Mouse (Mus musculus) heart, embryonic 11.5 days (tissue): ENCODE measurements at regions not wholly inside any gene's neighbourhood (a gene's known extent, or its start where the extent isn't known, plus 50 kb on each side); places are given as distances from the start of the nearest gene placed in this dataset.
"Not testable (repeated sequence)": the region's sequence is repeated elsewhere in the genome, so short reads cannot be mapped to it uniquely, and the experiment has no call there.

Source experiments
- ATAC-seq: fragments of 200-750 bp; cut with Nextera tagmentation; replicated peaks from 2 replicates; pipeline ENCODE4 v1.8.0; 2017; ENCODE audit warnings: moderate library complexity; ENCODE audit not compliant: insufficient number of reproducible peaks, low FRiP score, low TSS enrichment
- H3K27ac ChIP-seq: fragments of 300-500 bp; sonication (generic); 2 replicates; pipeline ENCODE4 v1.5.1; 2014; ENCODE audit warnings: mild to moderate bottlenecking, low read depth, low read length
- H3K27me3 ChIP-seq: fragments of 300-500 bp; sonication (generic); 2 replicates; pipeline ENCODE4 v1.6.1; 2014; ENCODE audit warnings: mild to moderate bottlenecking, low read length, mixed read lengths; ENCODE audit not compliant: control insufficient read depth, insufficient read depth
- H3K36me3 ChIP-seq: fragments of 300-500 bp; sonication (generic); 2 replicates; pipeline ENCODE4 v1.6.1; 2014; ENCODE audit warnings: mild to moderate bottlenecking, low read length, moderate library complexity, mixed read lengths; ENCODE audit not compliant: control insufficient read depth, insufficient read depth
- H3K4me1 ChIP-seq: fragments of 300-500 bp; sonication (generic); 2 replicates; pipeline ENCODE4 v1.6.1; 2014; ENCODE audit warnings: low read length; ENCODE audit not compliant: control insufficient read depth, insufficient read depth
- H3K4me2 ChIP-seq: fragments of 300-500 bp; sonication (generic); 2 replicates; pipeline ENCODE4 v1.6.1; 2014; ENCODE audit warnings: mild to moderate bottlenecking, moderate library complexity
- H3K4me3 ChIP-seq: fragments of 300-500 bp; sonication (generic); 2 replicates; pipeline ENCODE4 v1.5.1; 2014; ENCODE audit warnings: low read depth, low read length
- H3K9ac ChIP-seq: fragments of 300-500 bp; sonication (generic); 2 replicates; pipeline ENCODE4 v1.6.1; 2014; ENCODE audit warnings: mild to moderate bottlenecking, low read depth, low read length, moderate library complexity
- H3K9me3 ChIP-seq: fragments of 300-500 bp; sonication (generic); replicated peaks from 2 replicates; pipeline ENCODE4 v1.6.1; 2016; ENCODE audit warnings: low read length; ENCODE audit not compliant: control insufficient read depth
- WGBS: fragments of 180-500 bp; shearing (Covaris S2); extraction: QIAGEN DNeasy Blood & Tissue Kit; methylation state at CpG from one replicate; pipeline ENCODE4 v1.1.7; 2014; ENCODE audit not compliant: insufficient replicate concordance; 5-methylcytosine and 5-hydroxymethylcytosine counted together

DNA sequence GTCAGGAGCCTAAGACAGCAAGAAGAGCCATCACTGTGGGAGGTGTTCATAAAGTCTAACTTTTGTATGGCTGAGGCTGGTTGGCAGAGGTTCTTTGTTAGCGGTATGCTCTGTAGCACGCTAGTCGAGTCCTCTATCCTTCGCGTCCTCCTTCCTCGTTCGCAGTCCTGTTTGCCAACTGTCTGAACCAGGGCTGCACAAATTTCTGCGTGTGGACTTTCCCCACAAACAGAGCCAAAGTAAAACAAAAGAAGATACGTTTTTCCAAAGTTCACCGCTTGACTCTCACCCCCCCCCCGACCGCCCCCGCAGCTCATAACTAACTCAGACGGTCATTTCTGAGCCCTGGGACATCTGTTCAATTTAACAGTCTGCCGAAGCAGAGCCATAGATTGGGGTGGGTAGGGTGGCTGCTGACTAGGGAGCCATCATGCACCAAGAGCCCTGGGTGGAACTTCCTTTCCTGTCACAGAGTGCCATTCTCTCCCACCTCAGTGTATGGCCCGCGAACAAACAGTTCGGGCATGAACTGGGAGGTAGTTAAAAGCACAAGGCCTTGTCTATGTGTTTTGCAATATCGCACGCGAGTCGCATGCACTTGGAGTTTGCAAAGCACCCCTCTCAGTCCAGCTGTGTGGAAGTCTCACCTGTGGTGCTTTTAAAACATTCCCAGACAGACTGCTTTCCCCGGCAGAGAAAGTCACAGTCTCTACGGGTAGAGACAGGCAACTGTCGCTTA lies 63.0 kb upstream of the Map3k1 start:
- Histone ChIP-seq H3K4me3 (no peak overlapping the region), H3K36me3 (no peaks in the 10 kb centered on the region), H3K27me3 (no peaks in the 10 kb centered on the region; the same call in 1 of the 2 replicates), H3K27ac (no peak overlapping the region), H3K4me1 (peaks cover 22% of the 10 kb centered on the region), H3K9ac (no peak overlapping the region), H3K4me2 (no peak overlapping the region), H3K9me3 (no peaks in the 10 kb centered on the region)
- WGBS: 91% methylated on average over 25 of the region's 25 CpGs
- ATAC-seq: no peak

DNA sequence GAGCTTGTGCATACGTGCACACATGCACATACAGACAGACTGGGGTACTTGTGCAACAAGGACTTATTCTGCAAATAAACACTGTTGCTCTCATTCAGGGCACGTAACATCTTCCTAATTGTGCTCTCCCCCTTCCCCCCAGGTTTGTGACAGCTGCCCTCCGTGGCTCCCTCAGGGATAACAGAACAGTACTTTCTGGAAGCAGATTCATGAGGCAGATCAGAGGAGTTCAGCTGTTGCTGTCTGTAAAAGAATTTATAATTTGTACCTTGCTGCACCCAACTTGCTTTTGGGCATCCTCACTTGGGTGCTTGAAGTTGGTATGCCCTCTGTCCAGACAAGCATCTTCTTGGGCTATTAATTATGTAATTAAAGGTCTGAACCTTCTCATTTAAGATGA lies 65.5 kb upstream of the Map3k1 start:
- 82% methylated on average over 3 of the region's 3 CpGs for WGBS
- ATAC-seq: no peak
- no peak overlapping the region for H3K4me3 ChIP-seq

DNA sequence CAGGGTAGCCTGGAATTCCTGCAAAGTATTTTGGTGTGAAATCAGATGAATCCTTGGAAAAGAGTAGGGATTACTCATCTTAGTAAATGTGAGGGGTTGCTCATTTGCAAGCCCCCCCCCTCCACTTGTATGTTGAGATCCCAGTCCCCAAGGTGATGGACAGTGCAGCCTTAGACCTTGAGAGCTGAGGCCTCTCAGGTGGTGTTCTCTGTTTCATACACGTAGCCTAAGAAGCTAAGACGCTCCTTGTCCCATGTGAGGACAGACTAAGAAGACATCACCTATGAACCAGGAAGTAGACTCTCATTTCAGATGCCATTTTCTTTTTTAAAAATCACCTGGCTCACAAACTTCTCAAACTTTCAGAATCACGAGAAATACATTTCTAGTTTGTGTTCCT lies 67.6 kb upstream of the Map3k1 start:
- H3K36me3 ChIP-seq: no peaks in the 10 kb centered on the region
- H3K4me2 ChIP-seq: no peak overlapping the region
- H3K4me1 ChIP-seq: no peaks in the 10 kb centered on the region
- H3K9ac ChIP-seq: no peak overlapping the region
- H3K27me3 ChIP-seq: no peaks in the 10 kb centered on the region
- no peak overlapping the region for H3K27ac ChIP-seq
- no peak for ATAC-seq
- no peak overlapping the region for H3K4me3 ChIP-seq
- WGBS: 70% methylated on average over 3 of the region's 3 CpGs
- no peaks in the 10 kb centered on the region for H3K9me3 ChIP-seq

More for the DNA sequence above, 65.5 kb upstream of the Map3k1 start:
- no peak overlapping the region for H3K9ac ChIP-seq
- H3K9me3 ChIP-seq: no peaks in the 10 kb centered on the region
- H3K27ac ChIP-seq: no peak overlapping the region
- H3K36me3 ChIP-seq: no peaks in the 10 kb centered on the region
- H3K4me2 ChIP-seq: no peak overlapping the region
- no peaks in the 10 kb centered on the region; the same call in 1 of the 2 replicates for H3K27me3 ChIP-seq
- peaks cover 8% of the 10 kb centered on the region for H3K4me1 ChIP-seq

DNA sequence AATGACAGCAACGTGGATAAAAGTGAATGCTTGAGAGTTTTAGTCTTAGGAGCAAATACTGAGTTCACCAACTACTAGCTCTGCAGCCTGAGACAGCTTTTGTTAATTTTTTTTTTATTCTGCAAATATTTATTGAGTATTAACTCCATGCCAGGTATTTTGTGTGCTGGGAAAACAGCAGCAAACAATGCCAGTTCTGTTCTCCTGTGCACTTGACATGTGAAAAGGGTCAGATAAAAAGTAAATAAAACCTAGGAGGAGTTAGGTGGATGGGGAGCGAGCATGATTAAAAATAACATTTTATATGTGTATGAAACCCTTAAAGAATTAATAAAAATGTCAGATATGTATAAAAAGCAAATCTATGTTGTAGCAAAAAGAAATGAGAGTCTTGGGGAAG lies 68.1 kb upstream of the Map3k1 start:
- H3K4me1 ChIP-seq: no peaks in the 10 kb centered on the region
- H3K4me3 ChIP-seq: no peak overlapping the region
- 76% methylated on average over 2 of the region's 2 CpGs for WGBS
- no peaks in the 10 kb centered on the region for H3K9me3 ChIP-seq
- H3K27ac ChIP-seq: no peak overlapping the region
- no peak for ATAC-seq
- H3K4me2 ChIP-seq: no peak overlapping the region
- no peaks in the 10 kb centered on the region for H3K36me3 ChIP-seq
- no peak overlapping the region for H3K9ac ChIP-seq
- no peaks in the 10 kb centered on the region for H3K27me3 ChIP-seq

DNA sequence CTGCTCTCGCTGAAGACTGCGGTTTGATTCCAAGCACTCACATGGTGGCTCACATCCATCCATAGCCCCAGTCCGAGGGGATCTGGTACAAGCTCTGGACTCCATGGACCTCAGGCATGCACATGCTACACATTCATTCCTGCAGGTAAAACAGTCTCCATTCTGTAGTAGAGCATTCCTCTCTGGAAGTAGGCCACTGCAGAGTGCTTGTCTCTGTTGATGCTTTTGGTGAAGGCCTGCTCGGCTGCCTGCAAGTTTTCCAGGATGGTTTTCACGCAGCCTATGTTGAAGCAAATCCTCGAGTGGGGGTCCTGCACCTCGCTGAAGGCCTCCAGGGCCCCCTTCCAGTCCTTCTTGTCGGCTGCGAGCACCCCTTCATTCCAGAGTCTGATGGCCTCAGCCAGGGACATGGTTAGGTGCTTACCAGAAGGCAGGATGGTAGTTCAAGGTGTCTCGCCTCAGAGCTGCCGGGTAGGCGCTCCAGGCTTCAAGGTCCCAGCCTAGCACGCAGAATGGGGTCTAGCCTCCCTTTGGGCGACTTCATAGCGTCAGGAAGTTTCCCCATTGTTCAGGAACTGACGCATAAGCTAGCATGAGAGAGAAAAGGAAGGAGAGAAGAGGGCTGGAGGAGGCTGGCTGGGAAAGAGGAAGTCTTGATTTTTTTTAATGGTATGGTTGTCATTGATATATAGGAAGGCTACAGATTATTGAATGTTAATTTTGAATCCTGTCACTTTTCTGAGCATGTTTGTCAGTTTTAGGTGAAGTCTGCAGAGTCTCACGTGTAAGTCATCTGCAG lies 75.2 kb upstream of the Map3k1 start:
- H3K27ac ChIP-seq, H3K9me3 ChIP-seq, H3K9ac ChIP-seq, H3K4me2 ChIP-seq, H3K36me3 ChIP-seq, ATAC-seq, H3K4me3 ChIP-seq, H3K27me3 ChIP-seq, H3K4me1 ChIP-seq: not testable (repeated sequence)
- WGBS: 79% methylated on average over 17 of the region's 17 CpGs

DNA sequence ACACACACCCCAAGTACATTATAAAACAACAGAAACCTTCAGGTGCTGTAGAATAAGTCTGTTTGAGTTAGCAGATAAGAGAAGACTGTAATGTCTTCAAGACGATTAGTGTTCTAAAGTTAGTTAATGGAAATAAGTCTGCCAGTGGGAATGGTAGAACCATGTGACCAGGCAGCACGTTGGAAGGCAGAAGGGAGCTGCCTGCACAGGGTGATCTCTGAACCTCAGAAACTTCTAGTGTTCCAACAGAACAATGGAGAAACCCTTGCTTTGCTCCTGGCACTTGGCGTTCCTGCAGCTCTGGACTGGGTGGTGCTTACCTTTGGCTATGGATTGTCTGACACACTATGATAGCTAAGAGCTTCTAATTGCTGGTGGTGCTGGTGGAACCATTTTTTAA lies 82.0 kb upstream of the Map3k1 start:
- H3K27me3 ChIP-seq: no peaks in the 10 kb centered on the region
- WGBS: 62% methylated on average over 3 of the region's 3 CpGs
- ATAC-seq: no peak
- H3K4me3 ChIP-seq: no peak overlapping the region
- H3K9ac ChIP-seq: no peak overlapping the region
- no peak overlapping the region for H3K4me2 ChIP-seq
- no peaks in the 10 kb centered on the region for H3K36me3 ChIP-seq
- peaks cover under 1% of the 10 kb centered on the region; the same call in 1 of the 2 replicates for H3K4me1 ChIP-seq
- no peaks in the 10 kb centered on the region for H3K9me3 ChIP-seq
- no peak overlapping the region for H3K27ac ChIP-seq

DNA sequence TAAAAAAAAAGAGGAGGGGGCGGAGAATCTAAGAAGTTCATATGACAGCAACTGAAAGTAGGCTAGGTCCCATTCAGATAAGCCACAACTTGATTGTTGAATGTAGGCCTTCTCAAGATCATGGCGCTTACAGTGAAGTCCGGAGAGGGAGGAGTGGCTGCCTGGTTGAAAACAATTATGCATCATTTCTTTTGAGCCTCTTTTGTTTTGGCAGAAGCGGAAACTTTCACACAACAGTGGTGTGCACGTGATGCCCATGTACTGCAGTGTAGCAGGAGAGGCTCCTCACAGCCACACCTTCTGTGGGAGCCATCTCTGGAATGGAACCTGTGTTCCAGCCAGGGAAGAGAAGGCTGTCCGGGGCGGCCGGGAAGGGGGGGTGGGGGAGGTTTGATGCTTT lies 83.3 kb upstream of the Map3k1 start:
- peaks cover 7% of the 10 kb centered on the region for H3K4me1 ChIP-seq
- H3K36me3 ChIP-seq: no peaks in the 10 kb centered on the region
- WGBS: 87% methylated on average over 8 of the region's 8 CpGs
- no peak for ATAC-seq
- no peak overlapping the region for H3K27ac ChIP-seq
- no peaks in the 10 kb centered on the region for H3K27me3 ChIP-seq
- no peak overlapping the region for H3K9ac ChIP-seq
- H3K4me2 ChIP-seq: no peak overlapping the region
- no peaks in the 10 kb centered on the region for H3K9me3 ChIP-seq
- H3K4me3 ChIP-seq: no peak overlapping the region

DNA sequence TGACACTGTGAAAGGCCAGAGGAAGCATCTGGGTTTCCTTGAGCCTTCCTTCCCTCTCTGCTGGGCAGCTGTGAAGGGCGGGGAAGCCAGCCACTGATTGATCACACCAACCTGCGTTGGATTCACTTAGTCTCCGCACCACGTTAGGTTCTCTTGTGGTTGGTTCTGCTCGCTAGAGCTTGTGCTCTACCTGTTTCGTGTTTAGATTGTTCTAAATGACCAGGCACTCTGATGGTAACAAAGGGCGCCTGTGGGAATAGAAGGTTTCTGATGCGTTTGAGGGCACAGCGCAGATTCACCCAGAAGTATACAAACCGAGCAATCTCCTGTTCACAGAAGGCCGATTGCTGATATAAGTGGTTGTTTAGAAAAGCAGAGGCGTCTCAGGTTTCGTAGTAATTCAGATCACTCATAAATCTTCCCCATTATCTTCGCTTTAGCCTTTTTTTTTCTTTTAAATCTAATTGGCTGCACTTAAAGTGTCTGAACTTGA lies 84.5 kb upstream of the Map3k1 start:
- H3K9me3 ChIP-seq: no peaks in the 10 kb centered on the region
- no peaks in the 10 kb centered on the region for H3K27me3 ChIP-seq
- no peak overlapping the region for H3K27ac ChIP-seq
- no peak overlapping the region; the same call in 1 of the 2 replicates for H3K4me2 ChIP-seq
- H3K4me1 ChIP-seq: peaks cover 7% of the 10 kb centered on the region
- no peak overlapping the region for H3K9ac ChIP-seq
- H3K4me3 ChIP-seq: no peak overlapping the region
- no peaks in the 10 kb centered on the region for H3K36me3 ChIP-seq
- 37% methylated on average over 14 of the region's 14 CpGs for WGBS
- no peak for ATAC-seq
